Mouse (Mus musculus) liver, embryonic 14.5 days (tissue): ENCODE data around the gene Ciao2a.
A peak's percentile ranks its signal among the peaks of the same experiment; 100 is the strongest.

Source experiments
- CTCF ChIP-seq: IDR thresholded peaks from 2 replicates; pipeline ENCODE4 v1.5.1; 2016; ENCODE audit warnings: antibody characterized with exemption, low read depth, control low read depth
- EP300 ChIP-seq: IDR thresholded peaks from 2 replicates; pipeline ENCODE4 v1.6.1; 2016; ENCODE audit warnings: antibody characterized with exemption, low read depth

- peak; percentile 98 for TF ChIP-seq CTCF
- no peak for TF ChIP-seq EP300
Measured at GRCm38 (mm10) chr9:66088411-66088810, 38.0 kb upstream of the Ciao2a start.
